Mouse (Mus musculus): ENCODE measurements around the gene Ikzf2.

Gene Ikzf2

GRCm38 (mm10) chr1:69687076-69687991 is at the start of gene Ikzf2:
Ikzf2 (minus strand) TSS chr1:69687245.
- DNase-seq (ENCODE audit: low spot score in 2 of 2): peak; percentile 41 to 44

GRCm38 (mm10) chr1:69729729-69730128 is 42.7 kb upstream of the Ikzf2 start:
- no peak for DNase-seq (ENCODE audit: low spot score in 2 of 2)

GRCm38 (mm10) chr1:69729031-69729679 is 42.1 kb upstream of the Ikzf2 start:
- DNase-seq (ENCODE audit: low spot score in 2 of 2): no peak

DNA sequence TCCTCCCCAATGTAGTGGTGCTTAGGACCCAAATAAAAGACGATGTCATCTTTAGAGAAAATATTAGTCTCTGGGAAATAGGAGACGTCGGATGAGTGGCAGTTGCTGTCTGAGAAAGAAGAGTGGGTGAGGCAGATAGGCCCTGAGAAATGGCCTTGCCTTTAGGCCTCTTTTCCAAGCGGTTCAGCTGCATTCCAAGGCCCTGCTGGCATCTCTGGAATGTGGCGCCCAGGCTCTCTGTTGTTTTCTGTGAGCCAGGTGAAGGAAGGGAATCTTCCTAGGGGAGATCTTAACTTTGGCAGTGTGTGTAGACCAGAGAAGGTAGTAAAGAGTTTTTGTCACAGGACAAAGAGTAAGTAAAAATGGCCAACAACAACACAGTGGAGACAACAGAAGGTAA is 40.9 kb upstream of the Ikzf2 start:
- DNase-seq (ENCODE audit: low spot score in 2 of 2): no peak

DNA sequence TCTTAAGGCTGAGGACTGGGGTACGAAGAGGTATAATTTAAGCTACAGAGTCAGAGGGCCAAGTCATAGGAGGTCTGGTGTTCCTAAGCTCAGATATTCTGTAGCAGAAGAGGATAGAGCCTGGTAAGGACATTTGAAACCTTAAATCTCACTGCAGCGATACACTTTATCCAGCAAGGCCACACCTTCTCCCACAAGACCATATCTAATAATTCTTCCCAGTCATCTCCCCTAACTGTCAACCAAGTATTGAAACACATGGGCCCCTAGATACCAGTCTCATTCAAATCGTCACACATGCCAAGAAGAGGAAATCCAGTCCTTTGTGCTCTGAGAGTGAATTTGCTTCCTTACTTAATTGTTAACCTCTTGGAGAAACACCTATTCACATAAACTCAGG is 30.1 kb upstream of the Ikzf2 start:
- no peak for DNase-seq (ENCODE audit: low spot score in 2 of 2)

DNA sequence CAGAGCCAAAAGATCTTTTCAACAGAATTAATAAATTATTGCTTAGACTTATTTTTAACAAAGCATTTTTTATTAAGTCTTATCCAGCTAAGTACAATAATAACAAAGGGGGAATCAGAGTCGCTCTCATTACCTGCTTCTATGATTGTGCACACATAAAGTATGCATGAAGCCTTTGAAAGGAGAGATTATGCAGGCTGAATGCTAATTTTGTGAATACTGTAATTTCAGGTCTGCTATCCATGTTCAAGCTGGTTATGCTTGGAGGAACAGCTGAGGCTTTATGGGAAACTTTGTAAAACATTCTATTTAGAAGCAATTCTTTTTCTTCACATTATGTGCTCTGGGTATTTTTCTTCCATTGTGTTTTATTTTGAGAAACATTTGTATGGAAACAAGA is 21.5 kb upstream of the Ikzf2 start:
- DNase-seq (ENCODE audit: low spot score in 2 of 2): no peak

- no peak for DNase-seq (ENCODE audit: low spot score in 2 of 2)
These were observed 16.6 kb upstream of the Ikzf2 start for GRCm38 (mm10) chr1:69703506-69704156.

- no peak for DNase-seq (ENCODE audit: low spot score in 2 of 2)
These were observed 4.9 kb upstream of the Ikzf2 start for GRCm38 (mm10) chr1:69691946-69692345.

DNA sequence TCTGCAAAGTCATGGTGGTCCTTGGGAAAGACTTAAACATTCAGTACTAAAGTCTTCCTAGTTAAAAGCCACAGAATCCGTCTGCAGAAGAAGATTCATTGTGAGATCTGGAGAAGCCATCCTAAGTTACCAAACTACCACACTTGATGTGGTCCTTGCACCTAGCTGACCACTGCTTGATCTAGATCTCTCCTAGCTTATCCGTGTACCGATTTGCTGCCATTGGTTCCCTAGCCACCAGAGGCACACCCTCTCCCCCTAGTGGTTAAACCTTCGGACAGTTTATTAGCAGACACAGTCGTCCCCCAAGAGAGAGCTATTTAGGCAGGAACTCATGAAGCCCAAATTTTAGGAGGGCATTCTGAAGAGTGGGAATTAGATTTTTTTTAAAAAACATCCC is 1.9 kb upstream of the Ikzf2 start:
- peak; percentile 58 to 73 for DNase-seq (ENCODE audit: low spot score in 2 of 2)

- DNase-seq (ENCODE audit: low spot score in 2 of 2): no peak
These were observed 1.1 kb upstream of the Ikzf2 start for GRCm38 (mm10) chr1:69688118-69688517.

- DNase-seq (ENCODE audit: low spot score in 2 of 2): no peak
These were observed 337 bp downstream of the Ikzf2 start for GRCm38 (mm10) chr1:69686741-69687075.

DNA sequence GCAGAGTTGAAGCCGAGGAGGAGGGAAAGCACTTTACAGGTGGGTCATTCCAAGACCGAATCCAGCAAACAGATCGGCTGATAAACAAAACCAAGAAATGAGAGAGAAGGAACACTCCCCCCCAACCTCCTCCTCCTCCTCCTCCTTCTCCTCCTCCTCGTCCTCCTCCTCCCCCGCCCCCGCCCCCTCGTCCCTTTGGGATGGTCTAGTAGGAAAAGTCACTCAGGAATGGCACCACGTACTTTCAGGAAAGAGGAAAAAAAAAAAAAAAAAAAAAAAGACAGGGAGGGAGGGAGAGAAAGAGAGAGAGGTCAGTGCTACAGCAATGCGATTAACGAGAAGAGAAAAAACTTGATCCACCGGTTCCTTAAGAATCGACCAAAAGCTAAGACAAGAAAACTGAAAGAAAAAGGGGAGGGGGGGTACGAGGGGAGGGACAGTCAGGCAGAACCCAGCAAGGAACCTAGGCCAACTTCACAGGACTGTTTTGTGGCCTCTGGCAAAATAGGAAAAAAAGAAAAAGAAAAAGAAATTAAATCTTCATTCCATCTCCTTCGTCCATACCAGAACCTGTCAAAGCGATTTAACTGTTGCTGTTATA is 1.1 kb downstream of the Ikzf2 start:
- DNase-seq (ENCODE audit: low spot score in 2 of 2): no peak

DNA sequence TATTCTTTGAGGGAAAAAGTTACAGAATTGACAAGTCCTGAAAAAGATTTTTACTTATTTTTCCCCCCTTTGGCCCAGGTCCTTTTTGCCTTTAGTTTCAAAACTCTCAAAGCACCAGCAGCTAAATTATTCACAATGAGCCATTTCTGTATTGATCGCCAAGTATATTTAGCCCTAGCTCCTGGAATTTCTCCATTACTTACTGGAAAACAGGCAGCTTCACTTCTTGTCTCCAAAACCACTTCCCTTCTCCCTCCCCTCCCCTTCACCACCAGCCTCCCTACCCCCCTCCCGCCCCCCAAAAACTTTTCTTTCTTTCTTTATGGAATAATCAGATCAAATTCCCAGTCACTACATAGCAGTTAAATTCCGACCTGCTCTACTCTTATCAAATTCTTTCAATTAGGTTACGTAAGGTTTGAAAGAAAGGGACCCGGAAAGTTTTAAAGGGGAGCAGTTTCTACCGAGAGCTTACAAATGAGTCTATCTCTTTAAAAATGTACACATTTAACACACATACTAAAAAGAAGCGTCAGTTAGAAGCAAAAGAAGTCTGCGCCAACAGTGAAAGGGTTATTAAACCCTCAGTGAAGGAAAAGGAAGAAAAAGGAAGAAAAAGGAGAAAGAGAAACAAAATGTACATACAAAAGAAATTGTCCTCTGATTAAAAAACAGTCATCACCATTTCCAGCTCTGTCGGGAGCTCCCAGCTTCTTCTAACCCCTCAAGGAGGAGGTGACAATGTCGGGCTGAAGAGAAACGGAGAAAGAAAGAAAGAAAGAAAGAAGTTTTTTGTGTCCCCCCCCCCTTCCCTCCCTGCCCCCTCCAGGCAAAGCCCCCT is 1.8 kb downstream of the Ikzf2 start:
- no peak for DNase-seq (ENCODE audit: low spot score in 2 of 2)

GRCm38 (mm10) chr1:69684280-69685040 is 2.6 kb downstream of the Ikzf2 start:
- no peak for DNase-seq (ENCODE audit: low spot score in 2 of 2)

DNA sequence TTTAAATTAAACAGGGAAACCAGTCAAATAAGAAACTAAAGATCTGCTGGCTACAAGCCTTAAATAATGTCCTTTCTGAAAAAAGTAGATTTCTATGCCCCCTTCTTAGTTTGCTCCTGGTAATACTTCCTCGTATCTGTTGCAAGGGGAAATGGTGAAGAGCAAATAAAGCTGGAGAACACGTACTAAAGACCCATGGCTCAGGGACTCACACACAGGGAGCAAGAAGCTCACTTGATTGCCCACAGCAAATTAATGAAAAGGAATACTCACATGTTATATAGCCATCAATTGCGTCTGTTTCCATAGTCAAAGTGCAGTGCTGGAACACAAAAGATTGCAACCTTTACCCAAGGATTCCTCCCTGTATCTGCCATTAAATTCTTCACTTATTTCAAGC is 3.2 kb downstream of the Ikzf2 start:
- DNase-seq (ENCODE audit: low spot score in 2 of 2): no peak

- DNase-seq (ENCODE audit: low spot score in 2 of 2): peak; percentile 52 to 65
These were observed 4.0 kb downstream of the Ikzf2 start for GRCm38 (mm10) chr1:69683058-69683457.

GRCm38 (mm10) chr1:69682261-69682660 is 4.8 kb downstream of the Ikzf2 start:
- DNase-seq (ENCODE audit: low spot score in 2 of 2): no peak

GRCm38 (mm10) chr1:69681003-69681402 is 6.0 kb downstream of the Ikzf2 start:
- DNase-seq (ENCODE audit: low spot score in 2 of 2): peak; percentile 17 to 44

DNA sequence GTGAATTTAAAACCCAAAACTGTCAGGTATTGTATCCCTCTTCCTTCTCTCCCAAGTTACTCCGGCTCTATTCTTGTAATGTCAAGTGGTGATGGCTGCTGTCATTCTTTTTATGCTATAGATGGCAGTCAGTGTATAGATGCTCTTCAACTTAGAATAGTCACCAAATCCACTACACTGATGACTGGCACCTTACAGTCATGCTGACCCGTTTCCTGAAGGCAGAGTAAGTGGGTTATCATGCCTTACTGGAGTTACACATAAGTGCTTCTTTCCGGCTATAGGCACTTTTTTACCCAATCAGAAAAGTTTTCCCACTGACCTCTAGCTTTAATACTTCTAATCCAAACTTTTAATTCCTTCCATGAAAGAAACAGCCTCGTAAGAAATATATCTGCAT is 6.5 kb downstream of the Ikzf2 start:
- DNase-seq (ENCODE audit: low spot score in 2 of 2): no peak

DNA sequence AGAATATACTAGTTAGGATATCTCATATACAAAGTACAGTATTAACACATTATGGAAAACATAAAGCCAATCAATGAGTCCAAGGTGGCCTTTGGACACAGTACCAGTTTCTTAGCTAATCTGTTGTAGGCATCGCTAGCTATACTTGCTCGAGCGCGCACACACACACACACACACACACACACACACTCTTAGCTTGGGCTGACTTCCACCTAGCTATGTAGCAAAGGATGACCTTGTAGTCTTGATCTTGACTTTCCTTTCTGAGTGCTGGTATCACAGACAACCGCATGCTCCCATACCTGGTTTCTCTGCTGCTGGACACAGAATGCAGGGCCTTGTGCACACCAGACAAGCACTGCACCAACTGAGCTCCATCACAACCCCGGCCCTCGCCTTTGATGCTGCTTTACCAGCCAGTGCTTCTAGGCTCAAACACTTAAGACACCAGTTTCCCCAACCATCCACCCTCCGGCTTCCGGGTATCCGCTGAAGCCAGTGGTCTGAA is 17.1 kb downstream of the Ikzf2 start:
- no peak for DNase-seq (ENCODE audit: low spot score in 2 of 2)

All from natural killer cell, adult 2 months (primary cell).